Mouse (Mus musculus) olfactory bulb, adult 2 months (tissue): ENCODE results near the gene Ggt1.

Experiments
- CTCF ChIP-seq: fragments of 200-500 bp; IDR thresholded peaks from 2 replicates; pipeline ENCODE4 v1.5.1; 2012; ENCODE audit warnings: low read depth, mild to moderate bottlenecking, low read length, moderate library complexity; ENCODE audit not compliant: insufficient read depth
- POLR2A ChIP-seq: fragments of 200-500 bp; IDR thresholded peaks from 2 replicates; pipeline ENCODE4 v1.6.1; 2012; ENCODE audit warnings: mild to moderate bottlenecking, low read depth, low read length, moderate library complexity; ENCODE audit not compliant: insufficient read depth

DNA sequence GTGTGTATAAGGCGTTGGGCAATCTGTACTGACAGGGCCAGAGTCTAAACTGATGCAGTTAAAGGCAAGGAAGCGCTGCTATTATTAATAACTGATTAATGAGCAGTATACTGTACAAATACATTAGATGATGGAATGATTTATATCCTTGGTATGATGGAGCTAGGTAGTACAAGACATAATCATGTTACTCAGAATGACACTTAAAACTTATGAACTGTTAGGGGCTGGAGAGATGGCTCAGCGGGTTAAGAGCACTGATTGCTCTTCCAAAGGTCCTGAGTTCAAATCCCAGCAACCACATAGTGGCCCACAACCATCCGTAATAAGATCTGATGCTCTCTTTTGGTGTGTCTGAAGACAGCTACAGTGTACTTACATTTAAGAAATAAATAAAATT lies 45.8 kb downstream of the Ggt1 start:
- TF ChIP-seq CTCF (no peak), POLR2A (no peak)
